Mouse (Mus musculus): ENCODE measurements around the gene Ccnj. TPM values are rescaled to one million over a fixed set of nuclear protein-coding genes. Genes with fewer than 3 reads are reported as not detected.

Ccnj gene
- total and polyA plus RNA-seq, 3 experiments: 4.3 to 8.6 (median 4.7) TPM

DNA sequence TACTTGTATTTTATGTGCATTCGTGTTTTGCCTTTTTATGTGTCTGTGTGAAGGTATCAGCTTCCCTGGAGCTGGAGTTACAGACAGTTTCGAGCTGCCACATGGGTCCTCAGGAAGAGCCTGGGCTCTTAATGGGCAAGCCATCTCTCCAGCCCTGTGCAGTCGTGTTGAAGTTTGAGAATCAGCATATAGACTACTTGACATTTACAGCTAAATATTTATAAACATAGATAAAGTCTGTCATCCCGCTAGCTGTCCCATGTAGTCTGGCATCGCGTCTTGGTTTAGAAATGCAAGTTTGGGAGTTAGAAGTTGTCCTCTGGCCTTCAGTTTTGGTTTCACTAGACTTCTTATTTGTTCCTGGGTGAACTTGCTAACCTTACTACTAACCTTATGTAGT, 10.0 kb downstream of the Ccnj start:
- no peak overlapping the region for H3K27ac ChIP-seq (ENCODE audit: insufficient read depth, low read depth)
- dilution Hi-C loops (cut with MboI; ENCODE audit: extremely low pct_ligation_motif_present, extremely low pct_unique_long_range_greater_than_20kb, low sequenced_read_pairs) (no loop called here), in situ Hi-C loops (cut with MboI; ENCODE audit: low pct_ligation_motif_present, low pct_unique_long_range_greater_than_20kb, low sequenced_read_pairs) (no loop called here)
- no peak overlapping the region for H3K4me3 ChIP-seq (replicated peaks in 1 of 3; ENCODE audit: low read depth in 2 of 3, low read length in 2 of 3, poor library complexity in 1 of 3)
- peaks cover 0 to 26% of the 10 kb centered on the region in 2 experiments; a peak in 2 of 4 replicates for H3K4me1 ChIP-seq (ENCODE audit: control insufficient read depth in 1 of 2, insufficient read depth in 2 of 2)
- no peaks in the 10 kb centered on the region for H3K27me3 ChIP-seq (replicated peaks)
- H3K79me2 ChIP-seq (replicated peaks; ENCODE audit: control insufficient read depth, extremely low read depth, insufficient read depth, poor library complexity, severe bottlenecking): no peaks in the 10 kb centered on the region
- H3K36me3 ChIP-seq (replicated peaks in 1 of 2; ENCODE audit: control insufficient read depth in 1 of 2, insufficient read depth in 1 of 2, low read length in 1 of 2): peaks cover 36 to 78% of the 10 kb centered on the region in 2 experiments
- no peak overlapping the region for H3K9ac ChIP-seq (ENCODE audit: insufficient read depth, low read depth)
- TF ChIP-seq SMC3 (IDR thresholded peaks at IDR 0.05; ENCODE audit: low read depth, low read length) (no peak), MAZ (IDR thresholded peaks at IDR 0.05; ENCODE audit: low read depth, low read length) (no peak)
- no peak for DNase-seq (ENCODE audit: extremely low read depth)
- H3K9me3 ChIP-seq (replicated peaks; ENCODE audit: low read length): no peaks in the 10 kb centered on the region
- H3K4me2 ChIP-seq (ENCODE audit: insufficient read depth, low read depth, poor library complexity, severe bottlenecking): no peak overlapping the region

- H3K4me3 ChIP-seq (replicated peaks in 1 of 3; ENCODE audit: low read depth in 2 of 3, low read length in 2 of 3, poor library complexity in 1 of 3): no peak overlapping the region
- no peak overlapping the region for H3K27ac ChIP-seq (ENCODE audit: insufficient read depth, low read depth)
- H3K27me3 ChIP-seq (replicated peaks): no peaks in the 10 kb centered on the region
- peak; percentile 68 for TF ChIP-seq BHLHE40 (IDR thresholded peaks at IDR 0.05; ENCODE audit: low read depth, low read length)
- TF ChIP-seq USF2 (conservative IDR thresholded peaks at IDR 0.05; ENCODE audit: low read depth, low read length): peak; percentile 24
- no peak for TF ChIP-seq ETS1 (conservative IDR thresholded peaks at IDR 0.05; ENCODE audit: low read depth, low read length)
- TF ChIP-seq MEF2A (IDR thresholded peaks at IDR 0.05; ENCODE audit: borderline replicate concordance, low read depth, low read length): no peak
- no peak for TF ChIP-seq GABPA (IDR thresholded peaks at IDR 0.05; ENCODE audit: insufficient replicate concordance, low read depth, low read length)
- dilution Hi-C loops (cut with MboI; ENCODE audit: extremely low pct_ligation_motif_present, extremely low pct_unique_long_range_greater_than_20kb, low sequenced_read_pairs) (no loop called here), in situ Hi-C loops (cut with MboI; ENCODE audit: low pct_ligation_motif_present, low pct_unique_long_range_greater_than_20kb, low sequenced_read_pairs) (no loop called here)
- H3K36me3 ChIP-seq (replicated peaks in 1 of 2; ENCODE audit: control insufficient read depth in 1 of 2, insufficient read depth in 1 of 2, low read length in 1 of 2): peaks cover 38 to 80% of the 10 kb centered on the region in 2 experiments
- H3K79me2 ChIP-seq (replicated peaks; ENCODE audit: control insufficient read depth, extremely low read depth, insufficient read depth, poor library complexity, severe bottlenecking): no peaks in the 10 kb centered on the region
- DNase-seq (ENCODE audit: extremely low read depth): peak; percentile 48
- no peak overlapping the region for H3K9ac ChIP-seq (ENCODE audit: insufficient read depth, low read depth)
- no peak overlapping the region for H3K4me2 ChIP-seq (ENCODE audit: insufficient read depth, low read depth, poor library complexity, severe bottlenecking)
- no peaks in the 10 kb centered on the region for H3K9me3 ChIP-seq (replicated peaks; ENCODE audit: low read length)
- peaks cover 0 to 26% of the 10 kb centered on the region in 2 experiments; a peak in 2 of 4 replicates for H3K4me1 ChIP-seq (ENCODE audit: control insufficient read depth in 1 of 2, insufficient read depth in 2 of 2)
Observed at GRCm38 (mm10) chr19:40841593-40841992, 10.5 kb downstream of the Ccnj start.

- no peak overlapping the region for H3K4me2 ChIP-seq (ENCODE audit: insufficient read depth, low read depth, poor library complexity, severe bottlenecking)
- no peak overlapping the region for H3K4me3 ChIP-seq (replicated peaks in 1 of 3; ENCODE audit: low read depth in 2 of 3, low read length in 2 of 3, poor library complexity in 1 of 3)
- peaks cover 0 to 29% of the 10 kb centered on the region in 2 experiments; a peak in 2 of 4 replicates for H3K4me1 ChIP-seq (ENCODE audit: control insufficient read depth in 1 of 2, insufficient read depth in 2 of 2)
- DNase-seq (ENCODE audit: extremely low read depth): no peak
- TF ChIP-seq ZMIZ1 (IDR thresholded peaks at IDR 0.05; ENCODE audit: low read depth, low read length): no peak
- TF ChIP-seq KAT2A (IDR thresholded peaks at IDR 0.05; ENCODE audit: insufficient replicate concordance, low read length): no peak
- no peak for TF ChIP-seq GABPA (IDR thresholded peaks at IDR 0.05; ENCODE audit: insufficient replicate concordance, low read depth, low read length)
- no peak for TF ChIP-seq BHLHE40 (IDR thresholded peaks at IDR 0.05; ENCODE audit: low read depth, low read length)
- no peak for TF ChIP-seq ELF1 (IDR thresholded peaks at IDR 0.05; ENCODE audit: low read depth, low read length)
- no peak for TF ChIP-seq E2F4 (IDR thresholded peaks at IDR 0.05; ENCODE audit: insufficient replicate concordance, low read depth, low read length)
- TF ChIP-seq MAZ (IDR thresholded peaks at IDR 0.05; ENCODE audit: low read depth, low read length): no peak
- TF ChIP-seq SMC3 (IDR thresholded peaks at IDR 0.05; ENCODE audit: low read depth, low read length): no peak
- H3K9ac ChIP-seq (ENCODE audit: insufficient read depth, low read depth): no peak overlapping the region
- no peaks in the 10 kb centered on the region for H3K27me3 ChIP-seq (replicated peaks)
- no peak overlapping the region for H3K27ac ChIP-seq (ENCODE audit: insufficient read depth, low read depth)
- no peaks in the 10 kb centered on the region for H3K79me2 ChIP-seq (replicated peaks; ENCODE audit: control insufficient read depth, extremely low read depth, insufficient read depth, poor library complexity, severe bottlenecking)
- in situ Hi-C loops (cut with MboI; ENCODE audit: low pct_ligation_motif_present, low pct_unique_long_range_greater_than_20kb, low sequenced_read_pairs): no loop called here
- no peaks in the 10 kb centered on the region for H3K9me3 ChIP-seq (replicated peaks; ENCODE audit: low read length)
- H3K36me3 ChIP-seq (replicated peaks in 1 of 2; ENCODE audit: control insufficient read depth in 1 of 2, insufficient read depth in 1 of 2, low read length in 1 of 2): peaks cover 26 to 79% of the 10 kb centered on the region in 2 experiments
- dilution Hi-C loops (cut with MboI; ENCODE audit: extremely low pct_ligation_motif_present, extremely low pct_unique_long_range_greater_than_20kb, low sequenced_read_pairs): no loop called here
Observed at GRCm38 (mm10) chr19:40844731-40845130, 13.7 kb downstream of the Ccnj start.
